Mouse (Mus musculus) urinary bladder, postnatal 25 days (tissue): ENCODE measurements around the gene Ntrk3.

Source experiments
- DNase-seq: peaks from one replicate; pipeline ENCODE4 v3.0.0; 2022; ENCODE audit warnings: low spot score

Gene Ntrk3

DNA sequence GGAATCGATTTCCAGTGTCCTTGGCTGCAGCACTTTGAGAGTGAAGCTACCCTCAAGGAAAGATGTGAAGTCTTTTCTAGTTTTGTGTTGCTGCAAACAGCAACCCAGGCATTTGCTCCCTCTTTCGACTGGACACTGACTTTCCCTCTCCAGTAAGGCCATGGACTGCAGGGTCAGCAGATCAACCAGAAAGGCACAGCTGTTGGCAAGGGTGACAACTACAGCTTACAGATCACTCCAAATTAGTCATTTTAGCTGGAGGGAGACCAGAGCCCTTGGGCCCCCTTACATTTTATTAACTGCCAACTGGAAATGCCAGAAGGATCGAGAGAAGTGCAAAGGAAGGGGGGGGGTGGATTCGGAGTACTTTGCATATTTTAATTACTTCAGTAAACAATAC is 516.9 kb downstream of the Ntrk3 start:
- DNase-seq, result no peak

DNA sequence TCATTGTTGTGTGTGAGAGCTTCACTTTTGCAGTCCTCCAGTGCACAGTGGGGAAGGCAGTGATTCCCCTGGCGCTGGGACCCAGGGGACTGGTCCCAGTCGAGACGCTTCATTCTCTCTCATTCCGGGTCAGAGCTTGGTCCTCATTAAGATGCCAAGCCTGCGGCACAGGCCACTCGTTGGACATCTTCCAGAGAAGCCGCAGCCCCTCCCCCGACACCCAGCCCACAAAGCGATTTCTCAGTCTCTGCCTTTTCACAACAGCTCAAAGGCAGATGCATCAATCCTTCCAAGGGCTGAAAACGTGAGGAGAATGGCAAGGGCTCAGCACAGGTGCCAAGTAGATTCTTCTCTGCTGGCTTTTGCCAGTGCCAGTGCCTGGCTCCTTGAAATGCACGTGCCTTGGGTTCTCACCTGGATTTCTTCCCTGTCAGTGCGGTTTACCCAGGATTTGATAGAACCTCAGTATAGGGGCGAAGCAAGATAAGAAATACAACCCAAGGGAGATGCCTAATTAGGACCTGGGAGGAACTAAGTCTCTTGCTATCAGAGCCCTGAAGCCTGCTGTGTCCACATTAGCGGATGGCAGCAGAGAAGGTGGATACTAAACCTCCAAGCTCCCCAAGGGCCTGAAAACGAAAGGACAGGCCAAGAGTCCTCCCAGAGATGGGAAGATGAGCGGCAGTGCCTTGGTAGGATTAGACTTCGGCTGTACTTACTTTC is 546.7 kb downstream of the Ntrk3 start:
- DNase-seq, result no peak

DNA sequence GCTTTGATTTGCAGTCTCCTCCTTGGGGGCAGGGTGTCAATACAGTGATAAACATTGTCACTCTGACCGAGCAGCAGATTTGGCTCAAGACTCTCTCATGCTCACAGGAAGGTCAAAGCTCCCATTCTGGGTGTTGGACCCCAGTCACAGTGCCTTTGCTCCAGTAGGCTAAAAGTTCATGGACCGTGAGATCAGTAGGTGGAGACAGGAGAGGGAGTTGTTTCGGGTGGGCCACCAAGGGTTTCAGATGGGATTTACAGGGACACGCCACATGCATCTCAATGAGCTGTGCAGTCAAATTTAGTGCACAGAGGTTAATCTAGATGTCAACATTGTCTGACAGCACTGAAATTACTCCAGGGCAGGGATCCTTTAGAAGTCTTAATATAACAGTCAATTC is 552.2 kb downstream of the Ntrk3 start:
- no peak for DNase-seq

DNA sequence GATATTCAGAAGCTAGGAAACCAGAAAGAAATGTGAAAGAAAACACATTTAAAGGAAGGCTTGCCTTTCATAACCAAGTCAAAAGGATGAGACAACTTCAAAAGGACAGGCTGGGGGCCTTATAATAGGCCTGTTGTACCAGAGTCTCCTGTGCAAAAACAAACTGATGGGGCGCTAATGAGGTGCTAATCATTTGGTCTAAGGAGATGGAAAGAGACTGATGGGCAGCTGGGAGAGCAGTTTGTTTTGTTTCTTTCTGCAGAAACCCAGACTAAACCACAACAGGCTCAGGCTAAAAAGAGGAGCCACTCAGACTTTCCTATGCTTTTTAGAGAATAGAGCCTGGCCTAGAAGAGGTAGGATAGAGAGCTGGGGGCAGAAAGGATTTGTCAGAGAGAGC is 554.4 kb downstream of the Ntrk3 start:
- no peak for DNase-seq

DNA sequence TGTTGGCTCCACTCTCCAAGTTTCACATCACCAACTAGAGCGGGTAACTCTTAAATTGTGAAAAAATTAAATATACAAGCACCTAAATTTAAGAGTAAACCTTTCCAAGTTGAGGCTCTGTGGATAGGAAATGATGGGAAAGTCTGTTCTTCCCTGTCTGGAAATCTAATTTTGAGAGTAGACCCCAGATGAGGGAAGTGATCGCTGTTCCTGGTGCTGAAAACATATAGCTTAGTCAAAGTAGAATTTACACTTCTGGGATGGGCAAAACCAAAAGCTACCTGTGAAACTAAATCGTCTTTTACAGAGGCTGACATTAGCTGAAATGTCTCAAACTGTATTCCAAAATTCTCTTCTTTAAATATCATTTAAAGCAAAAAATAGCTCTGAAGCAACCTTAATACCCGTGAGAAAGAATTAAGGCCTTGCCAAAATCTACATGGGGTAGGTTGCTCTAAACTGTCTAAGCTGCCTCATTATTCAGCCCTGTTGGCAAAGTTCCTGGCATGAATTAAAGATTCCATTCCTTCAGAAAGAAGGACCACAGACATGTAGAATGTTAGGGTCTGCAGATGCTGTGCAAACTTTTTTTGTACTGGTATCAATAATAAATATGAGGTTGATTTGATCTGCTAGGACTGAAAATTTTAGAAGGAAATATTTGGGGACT is 557.7 kb downstream of the Ntrk3 start:
- DNase-seq, result no peak

DNA sequence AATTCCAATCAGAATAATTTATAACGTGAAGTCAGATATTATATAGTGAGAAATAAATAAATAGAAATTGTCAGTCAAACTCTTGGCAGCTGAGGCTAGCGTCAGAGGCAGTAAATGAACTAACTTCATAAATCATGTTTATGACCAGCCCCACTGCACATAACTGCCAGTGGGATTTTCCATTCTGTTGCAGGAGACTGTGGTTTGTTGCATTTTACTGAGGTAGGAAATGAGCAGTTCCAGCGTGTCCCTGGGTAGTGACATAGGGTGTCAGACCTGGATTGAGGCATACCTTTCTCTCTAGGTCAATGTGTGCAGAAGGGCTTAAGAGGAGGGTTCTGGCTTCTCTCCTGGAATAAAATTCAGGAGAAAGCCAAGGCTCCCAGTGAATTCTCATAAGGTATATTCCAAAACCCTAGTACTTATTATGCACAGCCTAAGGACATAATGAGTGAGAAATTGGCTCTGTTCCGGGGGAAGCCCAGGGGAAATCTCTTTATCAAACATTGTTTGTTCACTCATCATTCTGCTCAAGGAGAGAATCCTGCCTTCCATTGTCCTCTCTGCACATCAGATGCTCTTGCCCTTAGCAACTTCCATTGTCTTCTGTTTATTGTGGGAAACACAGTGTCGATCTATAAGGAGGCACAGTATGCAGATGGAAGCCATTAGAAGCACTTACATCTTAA is 565.4 kb downstream of the Ntrk3 start:
- DNase-seq, result no peak

DNA sequence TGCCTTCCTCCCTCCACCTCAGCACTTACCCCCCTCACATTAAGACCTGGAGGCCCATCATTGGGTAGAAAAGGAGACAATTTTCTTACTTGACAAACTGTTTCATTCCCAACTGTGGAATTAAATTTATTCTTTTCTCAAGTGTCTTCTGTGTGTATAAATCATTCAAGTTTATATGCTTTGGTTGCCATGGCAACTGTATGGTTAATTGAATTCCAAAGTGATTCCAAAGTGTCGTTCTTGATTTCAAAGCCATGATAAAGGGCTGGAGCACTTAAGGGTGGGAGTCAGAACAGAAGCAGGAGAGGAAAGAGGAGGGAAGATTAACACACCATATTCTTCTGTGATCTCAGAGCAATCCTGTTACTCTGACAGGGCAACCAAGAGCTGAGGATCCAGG is 572.3 kb downstream of the Ntrk3 start:
- DNase-seq, result no peak

DNA sequence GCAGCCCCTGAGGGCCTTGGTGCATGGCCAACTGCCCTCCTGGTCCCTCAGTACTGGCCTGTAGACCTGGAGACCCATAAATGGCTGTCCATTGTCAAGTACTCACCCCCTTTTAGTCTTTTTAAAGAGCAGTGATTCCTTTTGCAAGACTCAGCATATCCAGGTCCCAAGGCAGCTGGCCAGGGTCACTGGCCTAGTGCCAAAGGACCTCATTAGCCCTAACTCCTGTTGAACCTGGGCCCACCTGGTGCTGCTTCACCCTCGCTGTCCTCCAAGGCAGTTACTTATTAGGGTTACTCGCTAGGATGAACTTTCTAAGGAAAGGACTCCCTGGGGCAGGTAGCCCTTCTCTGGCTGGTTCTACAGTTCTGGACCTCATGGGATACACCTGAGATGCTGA is 579.9 kb downstream of the Ntrk3 start:
- no peak for DNase-seq

DNA sequence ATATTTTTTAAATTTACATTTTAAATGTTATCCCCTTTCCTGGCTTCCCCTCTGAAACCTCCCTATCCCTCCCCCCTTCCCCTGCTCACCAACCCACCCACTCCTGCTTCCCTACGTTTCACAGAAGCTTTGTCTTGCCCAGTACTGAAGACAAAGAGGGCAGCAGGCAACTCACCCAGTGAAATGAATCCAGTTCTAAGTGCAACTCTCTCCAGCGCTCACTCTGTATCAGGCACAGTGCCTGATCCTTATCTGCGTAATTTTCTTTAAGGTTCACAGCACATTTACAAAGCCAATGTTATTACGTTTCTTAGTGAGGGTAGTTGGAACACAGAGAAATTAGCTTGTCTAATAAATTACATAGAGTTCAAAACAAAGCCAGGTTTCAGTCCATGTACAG is 592.6 kb downstream of the Ntrk3 start:
- no peak for DNase-seq

DNA sequence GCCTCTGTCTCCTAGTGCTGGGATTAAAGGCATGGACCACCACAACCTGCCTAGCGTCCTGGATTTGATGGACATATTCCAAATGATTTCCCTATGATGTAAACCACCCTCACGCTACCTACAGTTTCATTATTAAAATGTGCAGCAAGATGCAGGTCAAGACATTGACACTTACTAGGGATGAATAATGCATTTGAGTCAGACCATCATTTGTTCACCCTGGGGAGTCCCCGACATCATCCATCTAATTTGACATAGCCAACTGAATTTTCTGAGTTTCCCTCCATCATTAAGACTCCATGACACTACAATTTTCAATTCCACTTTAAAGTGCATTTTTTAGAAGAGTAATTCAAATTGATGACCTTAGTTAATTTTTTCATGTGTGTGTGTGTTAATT is 593.0 kb downstream of the Ntrk3 start:
- no peak for DNase-seq

DNA sequence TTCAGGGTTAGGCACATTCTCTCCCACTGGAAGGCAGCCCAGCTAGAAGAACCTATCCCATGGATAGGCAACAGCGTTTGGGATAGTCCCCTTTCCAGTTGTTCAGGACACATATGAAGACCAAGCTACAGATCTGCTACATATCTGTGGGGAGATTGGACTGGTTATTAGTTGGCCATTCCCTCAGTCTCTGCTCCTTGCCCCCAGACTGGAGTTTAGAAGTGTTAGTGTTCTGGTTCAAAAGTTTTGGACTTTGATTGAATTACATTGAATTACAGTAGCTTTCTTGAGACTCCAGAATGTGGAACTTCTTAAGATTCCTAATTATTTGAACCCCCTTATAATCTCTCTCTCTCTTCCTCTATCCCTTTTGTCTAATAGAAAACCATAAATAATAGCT is 607.8 kb downstream of the Ntrk3 start:
- DNase-seq, result no peak
